In the genomic region with DNA sequence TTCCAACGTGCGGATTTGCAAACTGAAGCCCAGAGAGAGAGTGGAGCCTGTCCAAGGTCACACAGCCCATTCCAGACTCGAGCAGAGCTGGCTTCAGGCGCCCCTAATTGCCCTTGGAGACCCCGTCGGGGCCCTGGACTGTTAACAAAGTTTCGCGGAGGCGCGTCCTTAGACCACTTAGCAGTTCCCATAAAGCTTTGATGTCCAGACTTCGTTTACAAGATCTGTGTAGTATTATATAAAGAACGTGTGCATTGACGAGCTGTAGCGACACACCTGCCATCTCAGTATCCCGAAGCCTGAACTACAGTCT, we compare ENCODE assay signal across 7 mouse cellular contexts. TPM values are rescaled to one million over a fixed set of nuclear protein-coding genes. Genes with fewer than 3 reads are reported as not detected.
DNase-seq lines count a peak whose midpoint lies in the region; ATAC-seq and TF ChIP-seq lines count a peak whose summit lies in the region.

No protein-coding gene starts in this region.

- H3K27me3 ChIP-seq in megakaryocyte, embryonic 14.5 days (replicated peaks), result no peaks in the 10 kb centered on the region
- H3K27me3 ChIP-seq in forebrain, embryonic 13.5 days, result no peaks in the 10 kb centered on the region
- H3K27me3 ChIP-seq in limb, embryonic 14.5 days (ENCODE audit: control insufficient read depth, insufficient read depth, low read length), result no peaks in the 10 kb centered on the region
- H3K27me3 ChIP-seq in stomach, embryonic 15.5 days (replicated peaks), result no peaks in the 10 kb centered on the region

- ATAC-seq in megakaryocyte, adult 5-6 weeks (ENCODE audit: poor library complexity, severe bottlenecking), result no peak
- ATAC-seq in forebrain, embryonic 13.5 days, result no peak
- no peak for ATAC-seq in limb, embryonic 14.5 days (ENCODE audit: low FRiP score, low read depth)
- no peak for ATAC-seq in stomach, embryonic 15.5 days (ENCODE audit: insufficient read depth, low FRiP score, low read depth)

- TF ChIP-seq POLR2A in limb, embryonic 14.5 days (IDR thresholded peaks at IDR 0.05; ENCODE audit: borderline replicate concordance, extremely low read depth, insufficient read depth, insufficient read length), result no peak

- peak overlapping the region; percentile 84 for H3K4me2 ChIP-seq in forebrain, embryonic 13.5 days
- H3K4me2 ChIP-seq in limb, embryonic 14.5 days (replicated peaks; ENCODE audit: low read depth, low read length, severe bottlenecking), result peak overlapping the region; percentile 83
- peak overlapping the region; percentile 85 for H3K4me2 ChIP-seq in stomach, embryonic 15.5 days

- no peak for DNase-seq in limb, embryonic 14.5 days (ENCODE audit: low spot score)
- DNase-seq in cerebellum, adult 11 months, result no peak
- no peak for DNase-seq in thymus, adult 18-20 months

- H3K9me3 ChIP-seq in megakaryocyte, embryonic 14.5 days, result no peaks in the 10 kb centered on the region
- no peaks in the 10 kb centered on the region for H3K9me3 ChIP-seq in forebrain, embryonic 13.5 days (replicated peaks)
- H3K9me3 ChIP-seq in limb, embryonic 14.5 days (ENCODE audit: control insufficient read depth, low read length), result no peaks in the 10 kb centered on the region
- H3K9me3 ChIP-seq in stomach, embryonic 15.5 days, result no peaks in the 10 kb centered on the region

- H3K9ac ChIP-seq in forebrain, embryonic 13.5 days, result peak overlapping the region; percentile 79
- H3K9ac ChIP-seq in limb, embryonic 14.5 days (ENCODE audit: low read depth, low read length, severe bottlenecking), result peak overlapping the region; percentile 66
- H3K9ac ChIP-seq in stomach, embryonic 15.5 days, result peak overlapping the region; percentile 73

- H3K4me3 ChIP-seq in megakaryocyte, embryonic 14.5 days (replicated peaks), result peak overlapping the region; percentile 98
- H3K4me3 ChIP-seq in forebrain, embryonic 13.5 days, result peak overlapping the region; percentile 91
- H3K4me3 ChIP-seq in limb, embryonic 14.5 days (replicated peaks; ENCODE audit: low read length), result peak overlapping the region; percentile 89
- peak overlapping the region; percentile 65 for H3K4me3 ChIP-seq in stomach, embryonic 15.5 days (replicated peaks)

- H3K27ac ChIP-seq in forebrain, embryonic 13.5 days, result peak overlapping the region; percentile 95
- H3K27ac ChIP-seq in limb, embryonic 14.5 days (replicated peaks; ENCODE audit: low read depth, low read length), result peak overlapping the region; percentile 84
- H3K27ac ChIP-seq in stomach, embryonic 15.5 days, result peak overlapping the region; percentile 97

- peaks cover 32% of the 10 kb centered on the region for H3K36me3 ChIP-seq in megakaryocyte, embryonic 14.5 days (replicated peaks; ENCODE audit: low read length)
- H3K36me3 ChIP-seq in forebrain, embryonic 13.5 days (ENCODE audit: poor library complexity, severe bottlenecking), result peaks cover 20% of the 10 kb centered on the region
- H3K36me3 ChIP-seq in limb, embryonic 14.5 days (ENCODE audit: control insufficient read depth, insufficient read depth, low read length), result peaks cover 28% of the 10 kb centered on the region
- H3K36me3 ChIP-seq in stomach, embryonic 15.5 days, result peaks cover 16% of the 10 kb centered on the region

- peaks cover 63% of the 10 kb centered on the region for H3K4me1 ChIP-seq in megakaryocyte, embryonic 14.5 days
- H3K4me1 ChIP-seq in forebrain, embryonic 13.5 days, result peaks cover 39% of the 10 kb centered on the region
- H3K4me1 ChIP-seq in limb, embryonic 14.5 days (ENCODE audit: control insufficient read depth, insufficient read depth, low read length), result peaks cover 12% of the 10 kb centered on the region
- H3K4me1 ChIP-seq in stomach, embryonic 15.5 days, result peaks cover 14% of the 10 kb centered on the region

- 1% methylated on average over 15 of the region's 15 CpGs for WGBS in forebrain, embryonic 13.5 days
- WGBS in limb, embryonic 14.5 days, result 2% methylated on average over 15 of the region's 15 CpGs
- WGBS in stomach, embryonic 15.5 days, result 0% methylated on average over 15 of the region's 15 CpGs

RNA-seq across cellular contexts. Expression of gene Kpnb1, which starts 0.9 kb away (rescaled TPM):
- 10.2 TPM in 2 replicates for polyA plus RNA-seq in megakaryocyte, embryonic 14.5 days (2012; ENCODE audit: insufficient read depth, low replicate concordance)
- 86.9 and 93.7 TPM in 2 replicates for total RNA-seq in megakaryocyte, adult 5-6 weeks (2015)
- total RNA-seq in megakaryocyte, adult 5-6 weeks (2017), result 196 and 233 TPM in 2 replicates
- polyA plus RNA-seq in forebrain, embryonic 13.5 days (2015; fragmentation: Nextera tagmentation; extraction: Ambion mirVana), result 50.5 and 61.8 TPM in 2 replicates
- 123 and 145 TPM in 2 replicates for polyA plus RNA-seq in limb, embryonic 14.5 days (2012; rRNA removed)
- polyA plus RNA-seq in limb, embryonic 14.5 days (2014; fragmentation: Nextera tagmentation; extraction: Ambion mirVana), result 71.5 and 71.8 TPM in 2 replicates
- 47.2 and 50.2 TPM in 2 replicates for polyA plus RNA-seq in stomach, embryonic 15.5 days (2015; fragmentation: Nextera tagmentation; extraction: Ambion mirVana)

RNA-seq across cellular contexts. Expression of gene Tbkbp1, which starts 37.3 kb away (rescaled TPM):
- polyA plus RNA-seq in megakaryocyte, embryonic 14.5 days (2012; ENCODE audit: insufficient read depth, low replicate concordance), result 99.9 and 349 TPM in 2 replicates
- 16.0 and 17.6 TPM in 2 replicates for total RNA-seq in megakaryocyte, adult 5-6 weeks (2015)
- 13.6 and 17.2 TPM in 2 replicates for total RNA-seq in megakaryocyte, adult 5-6 weeks (2017)
- polyA plus RNA-seq in forebrain, embryonic 13.5 days (2015; fragmentation: Nextera tagmentation; extraction: Ambion mirVana), result 4.5 and 5.0 TPM in 2 replicates
- polyA plus RNA-seq in limb, embryonic 14.5 days (2012; rRNA removed), result 62.2 and 82.9 TPM in 2 replicates
- polyA plus RNA-seq in limb, embryonic 14.5 days (2014; fragmentation: Nextera tagmentation; extraction: Ambion mirVana), result 9.7 and 11.6 TPM in 2 replicates
- 4.1 and 5.3 TPM in 2 replicates for polyA plus RNA-seq in stomach, embryonic 15.5 days (2015; fragmentation: Nextera tagmentation; extraction: Ambion mirVana)
